Mouse (Mus musculus) cortical plate, adult 2 months (tissue): ENCODE results near the gene Endod1.

ENCODE experiments used
- CTCF ChIP-seq: fragments of 200-500 bp; IDR thresholded peaks from 2 replicates; pipeline ENCODE4 v1.5.1; 2011; ENCODE audit warnings: mild to moderate bottlenecking, control low read depth, low read length; ENCODE audit not compliant: insufficient read depth; ENCODE audit errors: extremely low read depth
- POLR2A ChIP-seq: fragments of 200-500 bp; IDR thresholded peaks from 2 replicates; pipeline ENCODE4 v1.6.1; 2011; ENCODE audit warnings: mild to moderate bottlenecking, low read length, control low read depth; ENCODE audit not compliant: insufficient read depth; ENCODE audit errors: extremely low read depth

GRCm38 (mm10) chr9:14389050-14389621 lies 7.8 kb upstream of the Endod1 start:
- TF ChIP-seq POLR2A (no peak), CTCF (no peak)
